Mouse (Mus musculus): ENCODE results near the gene Top3a. TPM values are rescaled to one million over a fixed set of nuclear protein-coding genes. Genes with fewer than 3 reads are reported as not detected.

Gene Top3a
- polyA plus RNA-seq, 2 experiments from 2014 or later: 13.8 to 25.0 TPM

DNA sequence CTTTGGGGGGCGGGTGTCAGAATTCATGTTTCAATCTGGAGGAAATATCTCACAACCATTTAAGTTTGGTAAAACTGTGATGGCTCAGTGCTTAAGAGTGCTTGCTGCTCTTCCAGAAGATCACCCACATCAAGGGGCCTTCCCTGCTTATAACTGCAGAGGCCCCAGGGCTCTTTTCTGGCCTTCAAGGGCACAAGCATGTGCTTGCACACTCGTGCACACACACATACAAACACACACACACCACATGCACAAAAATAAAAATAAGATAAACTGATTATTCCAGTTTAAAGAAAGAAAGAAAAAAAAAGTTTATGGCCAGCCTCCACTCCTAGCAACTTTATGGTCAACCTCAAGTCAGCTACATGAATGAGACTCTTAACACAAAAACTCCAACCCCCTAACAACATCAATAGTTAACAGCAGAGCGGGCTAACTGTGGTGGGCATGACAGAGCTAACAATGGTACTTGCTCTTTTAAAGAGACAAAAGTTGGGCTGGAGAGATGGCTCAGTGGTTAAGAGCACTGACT lies 2.9 kb downstream of the Top3a start:
- ATAC-seq: no peak

DNA sequence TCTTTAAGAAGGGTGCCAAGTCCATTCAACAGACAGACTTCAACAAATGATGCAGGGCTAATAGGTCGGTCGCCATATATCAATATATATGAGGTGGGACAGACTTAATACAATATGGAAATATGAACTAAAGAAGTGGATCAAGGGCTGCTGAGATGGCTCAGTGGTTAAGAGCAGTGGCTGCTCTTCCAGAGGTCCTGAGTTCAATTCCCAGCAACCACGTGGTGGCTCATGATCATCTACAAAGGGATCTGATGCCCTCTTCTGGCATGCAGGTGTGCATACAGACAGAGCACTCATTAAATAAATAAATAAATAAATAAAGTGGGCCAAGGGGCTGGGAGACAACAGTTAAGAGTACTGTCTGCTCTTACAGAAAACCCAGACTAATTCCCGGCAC lies 5.0 kb downstream of the Top3a start:
- no peak for ATAC-seq

DNA sequence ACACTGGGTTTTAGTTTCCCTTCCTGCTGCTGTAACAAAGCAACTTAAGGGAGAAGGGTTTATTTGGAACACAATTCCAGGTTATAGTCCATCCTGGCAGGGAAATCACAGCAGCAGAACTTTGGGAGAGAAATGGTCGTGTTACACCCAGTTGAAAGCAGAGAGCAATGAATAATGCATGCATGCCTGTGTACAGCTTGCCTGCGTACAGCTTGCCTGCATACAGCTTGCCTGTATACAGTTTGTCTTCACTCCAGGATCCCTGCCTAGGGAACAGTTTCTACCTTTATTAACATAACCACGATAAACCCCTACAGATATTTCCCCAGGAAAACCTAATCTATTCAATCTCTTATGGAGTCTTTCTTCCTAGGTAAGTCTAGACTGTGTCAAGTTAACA lies 6.4 kb downstream of the Top3a start:
- ATAC-seq: no peak

DNA sequence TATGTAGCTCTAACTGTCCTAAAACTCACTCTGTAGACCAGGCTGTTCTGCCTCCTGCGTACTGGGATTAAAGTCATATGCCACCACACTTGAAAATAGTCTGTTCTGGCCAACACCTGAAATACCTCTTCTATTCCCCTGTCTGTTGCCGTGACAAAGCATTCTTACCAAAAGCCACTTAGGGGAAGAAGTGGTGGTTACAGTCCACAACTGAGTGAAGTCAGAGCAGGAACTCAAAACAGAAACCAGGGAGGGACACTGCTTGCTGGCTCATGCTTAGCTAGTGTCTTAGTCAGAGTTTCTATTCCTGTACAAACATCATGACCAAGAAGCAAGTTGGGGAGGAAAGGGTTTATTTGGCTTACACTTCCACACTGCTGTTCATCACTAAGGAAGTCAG lies 7.8 kb downstream of the Top3a start:
- ATAC-seq: no peak

DNA sequence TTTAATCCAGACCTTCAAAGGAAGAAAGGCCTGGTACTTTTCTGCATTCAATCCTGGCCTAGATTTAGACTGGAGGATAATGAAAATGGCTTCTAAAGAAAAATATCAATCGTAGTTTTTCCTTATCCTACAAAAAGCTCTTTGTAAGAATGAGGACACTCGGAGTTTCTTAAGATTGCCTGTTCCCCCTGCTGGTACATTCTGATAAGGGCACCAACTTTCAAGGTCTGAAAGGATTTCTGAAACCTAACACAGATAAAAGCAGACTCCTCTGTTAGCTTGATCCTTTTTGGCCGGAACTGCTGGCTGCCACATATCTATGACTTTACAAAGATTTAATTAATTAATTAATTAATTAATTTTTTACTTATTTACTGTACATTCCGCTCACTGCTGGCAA lies 10.2 kb downstream of the Top3a start:
- ATAC-seq: no peak

DNA sequence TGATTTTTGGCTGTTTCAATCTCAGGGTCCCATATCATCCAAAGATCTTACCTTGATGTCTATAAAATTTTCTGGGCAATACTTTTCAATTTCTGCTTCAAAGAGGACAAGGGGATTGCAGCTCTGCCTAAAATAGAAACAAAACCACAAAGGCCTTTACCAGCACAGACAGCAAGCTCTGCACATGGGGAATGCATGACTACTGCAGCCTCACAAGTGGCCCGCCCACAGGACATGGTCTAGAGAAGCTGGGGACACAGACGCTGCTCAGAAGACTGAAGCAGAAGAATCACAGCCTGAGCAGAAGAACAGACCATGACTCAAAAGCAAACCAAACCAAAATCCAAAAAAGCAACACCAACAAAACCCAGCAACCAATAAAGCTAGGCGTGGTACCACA lies 15.5 kb downstream of the Top3a start:
- ATAC-seq: no peak

DNA sequence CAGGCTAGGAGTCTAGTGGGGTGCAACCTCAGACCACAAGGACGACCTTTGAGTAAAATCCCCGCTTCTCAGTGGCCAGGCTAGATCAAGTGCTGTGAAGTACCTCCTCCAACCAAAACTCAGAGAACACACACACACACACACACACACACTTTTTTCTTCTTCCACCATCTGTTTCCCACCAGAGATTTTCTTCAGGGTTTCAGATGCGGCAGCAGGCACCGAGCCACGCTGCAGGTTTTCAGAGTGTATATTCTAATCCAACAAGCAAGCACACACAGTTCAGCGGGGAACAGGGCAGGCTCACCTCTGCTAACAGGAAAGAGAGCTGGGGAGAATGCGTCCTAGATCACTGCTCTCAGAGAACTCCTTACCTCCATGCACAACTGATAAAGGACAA lies 21.6 kb downstream of the Top3a start:
- no peak for ATAC-seq

DNA sequence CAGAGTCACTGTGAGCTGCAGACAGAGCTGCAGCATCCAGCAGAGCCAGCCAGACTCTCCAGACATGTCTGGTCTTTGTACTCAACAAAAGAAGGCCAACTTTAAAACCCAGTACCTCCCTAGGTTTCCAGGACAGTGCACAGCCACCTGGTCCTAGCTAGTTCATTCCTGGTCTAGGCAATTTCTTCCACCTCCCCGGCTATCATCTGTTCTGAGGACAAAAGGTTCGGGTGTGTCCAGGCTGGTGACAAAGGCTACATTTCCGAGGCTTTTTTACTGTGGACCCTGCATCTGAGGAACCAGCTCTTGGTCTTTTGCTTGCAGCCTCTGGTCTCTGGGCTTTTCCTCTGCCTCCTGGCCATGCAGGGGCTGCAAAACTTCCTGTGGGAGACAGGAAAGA lies 36.8 kb downstream of the Top3a start:
- no peak for ATAC-seq

DNA sequence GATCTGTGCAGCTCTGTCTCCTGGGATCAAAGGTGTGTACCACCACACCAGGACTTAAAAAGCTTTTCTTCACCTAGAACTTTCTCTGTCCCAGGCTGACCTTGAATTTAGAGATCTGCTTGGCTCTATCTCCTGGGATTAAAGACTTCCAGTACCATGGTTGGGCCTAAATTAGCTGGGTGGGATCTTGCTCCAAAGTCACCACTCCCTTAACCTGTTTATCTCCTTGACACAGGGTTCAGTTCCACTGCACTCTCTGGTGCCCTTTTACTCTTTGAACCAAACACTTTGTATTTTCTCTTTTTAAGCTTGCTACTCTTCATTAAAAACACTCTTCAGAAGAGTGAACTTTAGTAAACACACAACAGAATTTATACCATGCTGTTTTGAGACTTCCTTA lies 39.7 kb downstream of the Top3a start:
- no peak for ATAC-seq

DNA sequence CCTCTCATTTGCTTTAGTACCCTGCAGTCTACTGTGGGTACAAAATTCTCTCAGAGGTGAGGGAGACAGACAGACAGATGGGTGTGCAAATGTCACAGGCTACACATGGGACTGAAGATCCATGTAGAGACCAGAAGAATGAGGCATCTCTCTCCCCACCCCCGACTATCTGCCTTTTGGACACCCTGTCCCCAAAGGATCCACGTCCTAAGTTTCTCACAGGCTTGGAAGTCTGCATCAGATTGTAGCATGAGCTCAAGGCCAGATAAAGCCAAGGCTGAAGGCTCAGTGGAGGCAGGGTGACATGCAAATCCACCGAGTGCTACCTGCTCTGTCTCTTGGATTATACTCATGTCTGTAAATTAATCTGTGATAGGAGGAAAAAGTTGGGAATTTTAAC lies 40.7 kb downstream of the Top3a start:
- ATAC-seq: no peak

DNA sequence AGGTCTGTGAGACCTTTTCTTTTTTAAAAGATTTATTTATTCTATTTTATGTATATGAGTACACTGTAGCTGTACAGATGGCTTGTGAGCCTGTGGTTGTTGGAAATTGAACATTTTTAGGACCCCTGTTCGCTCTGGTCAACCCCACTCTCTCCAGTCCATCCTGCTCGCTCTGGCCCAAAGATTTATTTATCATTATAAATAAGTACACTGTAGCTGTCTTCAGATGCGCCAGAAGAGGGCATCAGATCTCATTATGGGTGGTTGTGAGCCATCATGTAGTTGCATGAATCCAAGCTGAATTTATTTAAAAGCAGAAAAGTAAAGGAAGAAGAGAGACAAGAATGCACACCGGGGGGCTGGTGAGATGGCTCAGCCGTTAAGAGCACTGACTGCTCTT lies 42.0 kb downstream of the Top3a start:
- no peak for ATAC-seq

DNA sequence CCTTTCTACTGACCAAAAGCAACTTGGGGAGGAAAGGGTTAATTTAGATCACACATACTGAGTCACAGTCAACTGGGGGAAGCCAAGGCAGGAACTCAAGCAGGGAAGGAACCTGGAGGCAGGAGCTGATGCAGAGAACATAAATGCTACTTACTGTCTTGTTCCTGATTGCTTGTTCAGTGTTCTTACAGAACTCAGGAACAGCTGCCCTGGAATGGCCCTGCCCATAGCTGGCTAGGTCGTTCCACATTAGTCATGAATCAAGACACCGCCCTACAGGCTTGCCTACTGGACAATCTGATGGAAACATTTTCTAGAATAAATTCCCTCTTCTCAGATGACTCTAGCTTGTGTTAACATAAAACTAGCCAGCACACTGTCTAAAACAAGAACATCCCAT lies 43.0 kb downstream of the Top3a start:
- no peak for ATAC-seq

DNA sequence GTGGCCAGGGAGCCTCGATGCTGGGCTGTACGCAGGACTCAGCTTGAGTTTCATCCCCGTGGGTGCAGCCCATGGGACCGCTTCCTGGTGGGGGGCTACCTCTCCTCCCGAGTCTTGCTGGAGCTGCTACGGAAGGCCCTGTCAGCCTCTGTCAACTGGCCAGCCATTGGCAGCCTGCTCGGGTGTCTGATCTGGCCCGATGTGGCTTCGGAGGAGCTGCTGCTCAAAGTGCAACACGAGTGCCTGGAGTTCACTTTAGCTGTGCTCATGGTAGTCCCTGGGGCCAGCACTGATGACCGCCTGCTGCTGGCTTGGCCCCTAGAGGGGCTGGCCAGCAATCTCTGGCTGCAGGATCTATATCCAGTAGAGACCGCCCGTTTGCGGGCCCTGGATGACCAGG lies 45.9 kb downstream of the Top3a start:
- ATAC-seq: no peak

DNA sequence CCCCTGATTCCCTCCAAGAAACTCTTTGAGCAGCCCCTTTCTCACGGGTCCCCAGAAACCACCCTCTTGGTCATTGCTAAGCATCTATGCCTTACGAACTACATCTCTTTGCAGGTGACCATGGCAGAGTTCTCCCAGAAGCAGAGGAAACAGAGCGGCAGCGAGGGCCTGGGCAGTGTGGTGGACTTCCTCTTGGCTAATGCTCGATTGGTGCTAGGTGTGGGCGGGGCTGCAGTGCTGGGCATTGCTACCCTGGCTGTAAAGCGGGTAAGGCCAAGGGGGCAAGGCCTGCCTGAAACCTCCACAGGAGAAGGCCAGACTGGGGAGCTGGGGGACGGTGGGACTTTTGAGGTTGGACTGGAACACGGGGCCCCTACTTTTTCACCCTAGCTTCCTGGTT lies 47.0 kb downstream of the Top3a start:
- no peak for ATAC-seq

DNA sequence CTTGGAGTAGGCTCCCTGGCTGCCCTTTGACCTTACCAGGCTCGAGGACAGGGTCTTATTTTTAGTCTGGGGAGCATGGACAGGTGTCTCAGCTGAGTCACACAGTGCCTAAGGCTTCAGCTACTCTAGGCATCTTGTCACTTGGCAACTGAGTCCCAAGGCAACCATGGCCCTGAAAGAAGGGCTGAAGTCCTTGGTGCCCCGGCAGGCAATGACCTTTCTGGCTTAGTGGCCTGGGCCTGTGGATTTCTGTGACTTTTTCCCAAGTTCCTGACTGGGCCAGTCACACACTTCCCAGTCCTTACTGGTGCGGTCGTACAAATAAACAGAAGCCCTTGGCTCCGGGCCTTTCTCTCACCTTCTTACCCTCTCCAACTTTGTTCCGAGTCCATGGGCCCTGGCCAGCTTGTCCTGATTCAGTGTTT lies 47.9 kb downstream of the Top3a start:
- ATAC-seq: no peak

DNA sequence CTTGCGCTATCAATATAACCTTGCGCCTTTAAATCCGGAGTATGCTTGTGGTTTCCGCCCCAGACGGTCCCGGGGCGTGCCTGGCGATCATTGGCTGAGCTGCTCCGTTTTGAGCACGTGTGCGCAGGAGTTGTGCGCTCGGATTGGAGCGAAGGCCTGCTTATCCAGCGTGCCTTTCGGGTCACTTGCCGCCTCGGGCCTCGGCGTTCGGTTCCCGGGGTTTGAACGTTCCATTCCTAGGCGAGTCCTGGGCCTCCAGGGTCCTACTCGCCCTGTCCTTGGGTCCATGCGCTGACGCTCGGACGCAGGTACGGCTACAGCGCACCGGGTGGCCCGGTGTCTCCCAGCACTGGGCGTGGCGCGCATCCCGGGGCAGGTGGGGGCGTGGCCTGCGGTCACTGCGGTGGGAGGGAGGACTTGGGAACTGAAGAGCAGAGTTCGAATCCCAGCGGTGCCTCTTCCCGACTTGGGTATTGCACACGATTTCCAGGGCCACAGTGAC lies 48.9 kb downstream of the Top3a start, which contains the start of gene Mief2:
TSS of gene Mief2 (plus strand) at position 139 of the 502 bp plus-strand sequence.
- ATAC-seq: peak; percentile 94

DNA sequence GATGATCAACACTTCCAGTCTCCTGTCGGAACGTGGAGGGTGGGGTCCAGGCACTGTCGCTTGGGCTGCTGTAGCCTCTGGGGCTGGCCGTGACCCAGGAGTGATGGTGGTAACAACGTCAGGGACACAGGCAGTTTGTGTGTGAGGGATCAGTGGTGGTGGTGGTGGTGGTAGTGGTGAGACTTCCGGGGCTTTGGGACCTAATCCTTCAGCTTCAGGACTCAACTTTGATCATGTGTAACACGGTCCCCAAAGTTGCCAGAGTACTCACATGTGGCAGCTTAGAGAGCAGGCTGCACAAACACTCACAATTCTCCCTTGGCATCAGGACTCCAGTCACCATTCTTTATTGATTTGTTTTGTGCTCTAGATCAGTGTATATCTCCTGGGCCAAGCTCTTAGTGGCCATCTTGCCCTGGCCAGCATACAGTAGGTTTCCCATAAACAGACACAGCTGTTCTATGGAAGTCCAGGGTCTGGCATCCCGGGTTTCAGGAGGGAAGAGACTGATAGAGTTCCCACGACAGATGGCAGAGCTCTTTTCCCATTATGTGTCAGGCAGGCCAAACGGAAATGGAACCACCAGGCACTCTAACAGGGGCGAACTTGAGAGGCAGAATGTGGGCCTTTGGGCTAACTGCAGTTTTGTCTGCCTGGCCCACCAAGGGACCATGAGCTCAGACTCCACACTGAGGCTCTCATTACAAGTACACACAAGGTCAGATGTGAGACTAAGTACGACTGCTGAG lies 49.6 kb downstream of the Top3a start:
- peak; percentile 13 for ATAC-seq

DNA sequence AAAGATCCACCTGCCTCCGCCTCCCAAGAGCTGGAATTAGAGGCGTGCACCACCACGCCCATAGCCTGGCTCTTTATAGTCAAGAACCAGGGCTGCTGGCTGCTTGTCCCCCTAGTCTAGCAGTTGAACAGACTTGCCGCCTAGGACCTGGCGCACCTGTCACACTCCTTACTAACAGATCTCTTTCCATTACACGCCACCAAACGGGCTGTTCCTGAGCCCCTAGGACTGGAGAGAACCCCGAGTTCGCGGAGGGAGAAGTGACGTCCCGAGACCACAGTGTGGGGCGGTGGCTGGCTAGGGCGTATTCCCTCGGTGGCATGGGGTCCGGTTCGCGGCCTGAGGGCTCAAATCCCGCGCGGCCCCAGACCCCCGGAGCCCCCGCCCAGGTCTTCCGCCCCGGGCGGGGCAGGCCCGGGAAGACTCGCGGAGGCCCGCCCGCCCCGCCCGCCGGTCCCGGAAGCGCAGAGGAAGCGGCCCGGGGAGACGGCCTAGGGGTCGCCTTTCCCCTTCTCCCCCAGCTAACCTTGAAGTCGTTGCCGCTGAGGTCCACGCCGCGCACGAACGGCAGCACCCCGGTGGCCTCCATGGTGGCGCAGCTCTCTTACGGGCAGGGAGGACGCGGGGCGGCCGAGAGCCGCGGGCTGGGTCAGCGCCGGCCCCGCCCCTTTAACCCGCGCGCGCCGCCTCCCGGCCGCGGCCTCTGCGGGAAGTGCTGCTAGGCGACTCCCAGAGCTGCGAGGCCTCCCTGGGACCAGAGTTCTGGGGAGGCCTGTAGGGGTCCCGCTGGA lies 50.4 kb downstream of the Top3a start, which contains the start of gene Flii:
TSS of gene Flii (minus strand) at position 663 of the 791 bp plus-strand sequence.
- peak; percentile 54 for ATAC-seq

DNA sequence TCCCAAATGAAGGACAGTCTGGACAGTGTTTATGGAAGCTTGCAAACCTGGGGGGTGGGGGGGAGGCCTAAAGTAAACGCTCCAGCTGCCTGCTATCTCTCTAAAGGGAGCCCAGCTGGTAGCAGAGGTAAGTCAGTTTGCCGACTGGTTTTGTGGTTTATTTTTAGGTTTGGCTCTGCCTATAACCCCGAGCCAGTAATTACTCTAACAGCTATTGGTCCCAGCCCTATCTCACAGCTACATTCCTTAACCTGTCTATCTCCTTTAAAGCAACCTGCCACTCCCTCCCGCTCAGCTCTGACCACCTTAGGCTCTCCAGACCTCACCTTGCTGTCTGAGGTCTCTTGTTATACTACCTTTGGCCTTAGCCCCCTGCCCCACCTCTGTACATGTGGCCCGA lies 57.9 kb downstream of the Top3a start:
- ATAC-seq: no peak

DNA sequence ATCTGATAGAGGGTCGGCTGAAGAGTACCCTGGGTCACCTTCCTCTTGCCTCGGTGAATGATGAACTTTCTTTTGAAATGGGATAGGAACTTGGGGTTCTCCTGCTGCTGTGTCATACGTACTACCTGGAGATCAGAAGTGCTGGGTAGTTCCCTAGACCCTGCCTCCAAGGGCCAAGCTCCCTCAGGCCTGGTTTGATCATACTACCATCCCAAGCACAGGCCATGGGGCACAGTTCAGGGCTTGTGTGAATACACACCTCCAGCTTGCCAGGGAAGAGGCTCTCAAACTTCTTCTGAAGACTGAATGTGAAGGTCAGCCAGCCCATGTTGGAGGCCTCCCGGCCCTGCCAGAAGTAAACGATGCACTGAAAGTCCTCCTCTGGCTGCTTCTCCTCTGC lies 61.3 kb downstream of the Top3a start:
- ATAC-seq: no peak

DNA sequence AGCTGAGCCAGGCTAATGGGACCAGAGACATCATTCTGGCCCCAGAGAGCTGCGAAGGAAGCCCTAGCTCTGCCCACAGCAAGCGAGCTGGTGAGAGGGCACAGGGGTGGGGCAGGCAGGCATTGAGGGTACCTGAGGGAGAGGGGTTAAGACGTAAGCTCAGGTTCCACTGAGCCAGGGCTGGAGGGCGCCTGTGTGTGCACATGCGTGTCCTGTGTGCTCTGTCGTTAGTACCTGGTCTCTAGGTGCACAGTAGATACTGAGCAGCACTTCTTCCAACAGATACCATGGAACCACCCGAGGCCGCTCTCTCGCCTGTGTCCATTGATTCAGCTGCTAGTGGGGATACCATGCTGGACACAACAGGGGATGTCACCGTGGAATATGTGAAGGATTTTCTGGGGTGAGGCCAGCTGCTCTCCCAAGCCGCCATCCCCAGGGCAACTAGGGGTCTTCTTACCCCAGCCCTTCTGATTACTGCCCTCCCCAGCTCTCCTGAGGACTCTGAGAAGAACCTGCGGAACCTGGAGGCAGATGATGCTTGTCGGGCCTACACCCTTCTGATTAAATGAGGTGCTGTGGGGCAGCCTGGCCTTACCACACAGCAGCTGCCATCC lies 64.4 kb downstream of the Top3a start:
- no peak for ATAC-seq

DNA sequence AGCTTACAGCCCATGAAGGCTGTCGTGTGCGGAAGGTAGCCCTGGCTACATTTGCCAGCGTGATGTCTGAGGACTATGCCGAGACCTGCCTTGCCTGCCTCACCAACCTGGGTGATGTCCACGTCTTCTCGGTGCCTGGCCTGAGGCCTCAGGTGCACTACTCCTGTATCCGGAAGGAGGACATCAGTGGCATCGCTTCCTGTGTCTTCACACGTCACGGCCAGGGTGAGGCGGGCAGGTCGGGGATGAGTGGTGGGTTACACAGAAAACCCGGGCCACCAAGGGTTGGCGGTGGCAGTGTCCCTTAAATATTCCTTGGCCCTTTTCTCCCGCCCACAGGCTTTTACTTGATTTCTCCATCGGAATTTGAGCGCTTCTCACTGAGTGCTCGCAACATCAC lies 65.1 kb downstream of the Top3a start:
- no peak for ATAC-seq

DNA sequence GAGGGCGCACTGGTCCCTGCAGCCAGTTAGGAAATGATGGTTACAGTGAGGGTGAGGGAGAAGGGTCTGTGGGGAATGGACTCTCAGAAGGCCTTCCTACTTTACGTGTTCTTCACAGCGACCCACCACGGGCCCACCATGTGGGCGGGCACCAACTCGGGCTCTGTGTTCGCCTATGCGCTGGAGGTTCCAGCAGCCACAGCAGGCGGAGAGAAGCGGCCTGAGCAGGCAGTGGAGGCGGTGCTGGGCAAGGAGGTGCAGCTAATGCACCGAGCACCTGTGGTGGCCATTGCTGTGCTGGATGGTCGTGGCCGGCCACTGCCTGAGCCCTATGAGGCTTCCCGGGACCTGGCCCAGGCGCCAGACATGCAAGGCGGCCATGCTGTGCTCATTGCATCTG lies 65.9 kb downstream of the Top3a start:
- no peak for ATAC-seq
